Mouse (Mus musculus): ENCODE data around the gene Hoxa2.

Hoxa2 gene

DNA sequence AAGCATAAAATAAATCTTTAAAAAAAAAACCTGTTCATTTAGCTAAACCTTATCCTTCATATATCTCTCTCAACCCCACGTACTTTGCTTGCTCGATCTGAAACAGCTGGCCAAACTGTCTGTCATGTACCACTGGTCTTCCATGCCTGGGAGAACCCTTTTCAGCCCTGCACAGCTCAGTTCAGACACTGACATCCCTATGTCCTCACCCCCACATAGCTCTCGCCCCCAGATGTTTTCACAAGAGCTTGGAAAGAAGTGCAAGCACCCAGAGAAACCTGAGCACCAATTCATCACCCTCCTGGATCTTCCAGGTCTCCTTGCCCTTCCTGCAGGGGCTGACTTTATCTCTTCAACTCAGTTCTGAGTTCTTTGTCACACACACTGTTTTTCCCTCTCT is 43.5 kb downstream of the Hoxa2 start:
- no peak for DNase-seq

DNA sequence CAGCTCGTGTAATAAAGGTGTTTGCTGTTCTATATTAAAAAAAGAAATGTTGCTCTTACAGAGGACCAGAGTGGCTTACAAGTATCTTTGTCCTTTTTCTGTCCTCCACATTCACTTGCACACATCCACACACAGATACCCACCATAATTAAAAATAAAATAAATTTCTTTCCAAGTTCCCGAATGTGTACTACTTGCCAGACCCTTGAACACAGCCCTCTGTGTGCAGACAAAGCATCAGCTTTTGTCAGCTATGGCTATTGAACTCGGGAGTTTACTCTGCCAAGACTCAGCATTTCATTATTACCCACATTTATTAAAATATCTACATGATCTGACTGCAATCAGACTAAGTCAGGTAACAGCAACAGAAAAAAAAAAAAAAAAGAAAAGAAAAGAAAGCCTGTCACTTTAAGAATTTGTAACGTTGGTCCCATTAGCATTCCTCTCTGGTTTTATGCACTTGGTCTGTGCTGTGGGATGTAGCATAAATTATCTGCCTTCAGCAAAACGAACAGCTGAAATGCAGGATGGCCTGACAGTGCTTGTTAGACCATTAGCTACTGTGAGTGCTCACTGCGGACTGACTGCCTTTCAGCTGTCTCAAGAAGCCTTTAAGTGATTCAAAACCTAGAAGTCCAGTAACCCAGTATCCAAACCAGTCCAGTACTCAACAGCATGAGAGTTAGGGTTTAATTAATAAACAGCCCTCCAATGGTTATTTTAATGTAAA is 45.6 kb downstream of the Hoxa2 start:
- DNase-seq, result no peak

- DNase-seq, result no peak
Observed at GRCm38 (mm10) chr6:52115899-52116298, 48.7 kb downstream of the Hoxa2 start.
